Mouse (Mus musculus): ENCODE data around the gene Ube2z.

Ube2z gene

DNA sequence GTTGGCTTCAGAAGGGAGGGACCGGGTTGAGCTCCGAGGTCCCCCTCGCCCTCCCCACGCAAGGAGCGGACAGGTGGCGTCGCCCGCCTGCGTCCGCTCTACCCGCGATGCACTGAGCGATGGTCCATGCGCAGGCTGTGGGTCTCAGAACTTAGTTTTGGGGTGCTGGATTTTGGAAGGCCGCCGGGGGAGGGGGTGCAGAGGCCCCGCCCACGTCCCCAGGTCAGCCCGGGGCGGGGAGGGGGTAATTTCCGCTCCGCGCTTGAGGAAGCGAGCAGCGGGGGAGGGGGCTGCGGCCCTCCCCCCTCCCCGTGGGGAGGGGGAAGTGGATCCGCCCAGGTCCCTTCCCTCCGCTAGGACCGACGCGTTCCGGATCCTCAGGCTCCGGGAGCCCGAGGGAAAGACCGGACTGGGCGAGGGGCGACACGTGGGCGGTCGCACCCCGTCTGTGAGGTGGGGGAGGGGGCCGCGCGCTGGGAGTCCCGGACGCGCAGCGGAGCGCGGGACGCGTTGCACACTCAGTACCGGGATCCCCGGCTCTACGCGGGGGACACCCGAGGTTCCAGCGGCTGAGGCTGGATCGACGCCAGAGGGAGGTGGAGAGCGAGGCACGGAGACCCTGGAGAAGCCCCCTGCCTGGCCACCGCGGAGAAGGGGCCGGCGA is 58.2 kb downstream of the Ube2z start:
- CTCF ChIA-PET: no interaction called here

DNA sequence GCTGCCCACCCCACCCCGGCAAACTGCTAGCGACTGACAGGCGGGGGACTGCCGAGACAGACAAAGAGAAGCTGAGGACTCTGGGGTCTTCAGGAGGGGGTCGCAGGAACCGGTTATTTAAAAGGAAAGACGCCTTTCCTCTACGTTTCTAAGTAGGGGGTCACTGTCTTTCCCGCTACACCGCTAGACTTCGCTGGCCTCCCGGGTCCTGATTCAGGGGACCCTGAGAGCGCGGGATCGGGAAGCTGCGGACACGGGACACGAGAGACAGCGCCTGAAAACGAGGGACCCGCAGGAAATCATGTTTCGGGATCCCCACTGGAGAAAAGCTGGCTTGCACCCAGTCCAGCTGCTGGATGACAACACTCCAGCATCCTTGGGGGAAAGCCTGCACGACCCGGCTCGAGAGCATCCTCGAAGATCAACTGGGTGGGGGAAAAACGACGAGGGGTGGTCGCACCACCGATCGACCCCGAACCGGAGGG is 58.8 kb downstream of the Ube2z start:
- CTCF ChIA-PET: no interaction called here

DNA sequence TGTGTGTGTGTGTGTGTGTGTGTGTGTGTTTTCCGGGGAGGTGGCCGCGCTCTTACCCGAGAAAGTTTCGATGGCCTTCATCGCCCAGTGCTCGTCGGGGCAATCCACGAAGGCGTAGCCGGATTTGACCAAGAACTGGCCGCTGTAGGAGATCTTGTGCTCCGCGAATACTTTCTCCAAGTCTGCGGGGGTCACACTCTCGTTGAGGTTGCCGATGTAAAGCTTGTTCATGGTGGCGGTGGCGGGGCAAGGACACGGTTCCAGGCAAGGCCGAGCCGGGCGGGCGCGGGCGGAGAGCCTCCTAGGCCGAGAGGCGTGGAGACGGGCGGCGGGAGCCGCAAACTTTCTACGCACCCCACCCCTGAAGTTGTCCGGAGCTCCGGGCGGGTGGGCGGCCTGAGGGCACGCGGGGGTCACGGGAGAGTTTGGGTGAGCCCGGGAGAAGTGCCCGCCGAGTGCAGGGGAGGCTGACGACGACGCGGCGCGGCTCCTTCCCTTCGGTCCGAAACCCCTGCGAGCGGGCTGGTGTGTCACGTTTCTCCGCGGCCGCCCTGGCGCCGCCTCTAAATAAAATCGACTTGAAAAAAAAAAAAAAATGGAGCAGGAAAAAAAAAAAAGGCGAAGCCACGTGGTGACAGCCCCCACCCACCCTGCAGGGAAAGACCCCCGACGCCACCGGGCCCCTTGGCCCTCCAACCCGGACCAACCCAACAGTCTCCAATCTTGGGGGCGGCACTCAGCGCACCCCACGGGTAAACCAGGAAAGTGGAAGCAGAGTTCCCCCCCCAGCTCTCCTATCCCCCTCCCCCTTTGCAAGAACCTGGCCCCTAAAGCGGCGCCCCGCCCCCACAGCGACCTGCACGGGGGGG is 59.6 kb downstream of the Ube2z start, which contains the start of gene Igf2bp1:
Igf2bp1 (minus strand) TSS at position 538 of the 869 bp plus-strand sequence.
- CTCF ChIA-PET: interaction anchor here (0.7 kb wide), 1 partner anchor 57 kb away, joined by 8 read pairs; no protein-coding TSS in a partner anchor

DNA sequence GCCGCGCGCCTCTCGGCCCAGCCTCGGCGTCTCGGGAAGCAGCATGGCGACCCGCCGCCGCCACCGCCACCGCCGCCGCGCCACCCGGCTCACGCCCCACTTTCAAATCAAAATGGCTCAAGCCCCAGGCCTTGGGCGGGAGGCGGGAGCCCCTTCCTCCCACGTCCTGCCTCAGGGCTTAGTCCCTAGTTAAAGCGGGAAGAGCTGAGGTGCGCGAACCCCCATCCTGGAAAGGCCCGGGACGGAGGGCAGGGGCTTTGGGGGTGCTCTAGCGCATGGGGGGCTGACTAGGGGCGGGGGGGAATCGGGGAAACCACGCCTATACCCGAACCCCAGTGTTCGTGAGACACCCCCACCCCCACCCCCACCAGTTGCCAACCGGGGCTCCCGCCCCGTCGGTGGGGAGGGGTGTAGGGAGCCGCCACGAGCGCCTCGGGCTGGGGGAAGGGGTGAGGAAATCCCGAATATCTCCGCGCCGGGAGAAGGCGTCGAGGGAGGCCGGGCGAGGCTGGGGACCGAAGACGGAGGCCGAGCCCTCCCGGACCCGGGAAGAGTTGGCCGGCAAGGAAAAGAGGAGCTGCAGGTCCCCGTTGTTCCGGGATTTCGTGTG is 60.3 kb downstream of the Ube2z start:
- CTCF ChIA-PET: no interaction called here

DNA sequence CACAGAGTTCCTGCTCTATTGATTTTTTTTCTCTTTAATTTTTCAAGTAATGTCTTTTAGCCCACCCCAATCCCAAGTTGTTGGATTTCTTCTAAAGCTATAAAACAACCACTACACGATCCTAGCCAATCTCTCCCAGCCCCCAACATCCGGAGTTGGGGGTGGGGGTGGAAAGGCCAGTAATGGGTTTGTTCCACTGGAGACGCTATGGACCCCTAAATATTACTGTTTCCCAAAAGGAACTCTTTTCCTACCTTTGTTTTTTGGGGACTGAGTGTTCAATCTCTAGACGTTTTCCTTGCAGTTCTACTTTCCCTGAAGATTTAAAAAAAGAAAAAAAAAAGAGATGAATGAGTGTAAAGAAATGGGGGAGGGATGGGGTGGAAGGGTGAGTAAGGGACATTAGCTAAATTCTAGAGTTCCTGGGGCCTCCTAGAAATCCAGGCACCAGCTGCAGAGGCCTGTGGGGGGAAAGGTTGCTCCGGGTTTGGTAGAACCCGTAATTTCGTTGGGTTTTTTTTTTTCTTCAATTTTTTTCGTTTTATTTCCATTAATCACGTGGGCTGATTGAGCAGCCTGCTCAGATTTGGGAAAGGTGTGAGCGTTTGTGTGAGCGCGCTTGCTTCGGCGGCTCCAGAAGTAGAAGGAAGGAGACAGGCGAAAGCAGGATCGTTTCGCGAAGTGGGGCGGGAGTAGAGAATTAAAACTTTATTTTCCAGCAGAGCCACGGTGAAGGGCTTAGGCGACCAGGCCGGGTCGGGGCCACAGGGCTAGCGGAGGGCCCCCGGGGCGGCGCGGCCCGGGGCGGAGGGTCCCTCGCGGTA is 61.0 kb downstream of the Ube2z start:
- CTCF ChIA-PET: interaction anchor here (0.7 kb wide), 1 partner anchor 12 kb away, joined by 4 read pairs; no protein-coding TSS in a partner anchor

DNA sequence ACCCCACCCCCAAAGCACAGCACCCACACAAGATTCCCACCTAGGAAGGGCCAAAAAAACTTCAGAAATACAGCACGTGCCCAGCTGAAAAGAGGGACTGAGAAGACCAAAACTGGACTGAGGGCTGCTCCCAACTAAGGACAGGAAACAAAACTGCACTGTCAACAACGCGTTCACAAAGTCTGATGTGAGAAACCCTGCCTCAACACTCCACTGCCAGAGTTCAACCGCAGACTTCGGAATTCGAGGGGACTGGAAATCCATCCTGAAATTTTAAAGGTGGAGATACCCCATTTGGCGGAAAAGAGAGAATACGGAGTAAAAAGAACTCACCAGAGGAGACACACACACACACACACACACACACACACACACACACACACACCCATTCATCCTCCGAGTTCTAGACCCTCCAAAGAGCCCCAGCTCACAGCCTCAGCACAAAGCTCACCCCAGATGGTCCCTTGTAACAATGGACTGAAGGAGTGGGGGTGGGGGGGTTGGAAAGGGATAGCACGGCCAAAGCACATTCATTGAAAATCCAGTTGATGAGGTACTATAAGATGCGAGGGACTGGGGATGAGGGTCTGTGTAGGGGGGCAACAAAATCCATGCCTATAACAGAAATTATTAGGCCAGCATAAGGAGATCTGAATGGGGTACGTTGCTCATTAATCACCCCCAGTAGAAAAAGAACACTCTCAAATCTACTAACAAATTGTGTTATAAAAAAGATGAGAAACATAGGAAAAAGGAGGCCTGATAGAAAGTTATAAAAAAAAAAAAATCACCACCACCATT is 61.9 kb downstream of the Ube2z start:
- CTCF ChIA-PET: interaction anchor here (0.7 kb wide), 1 partner anchor 11 kb away, joined by 4 read pairs; no protein-coding TSS in a partner anchor

All from spleen, embryonic (tissue).